Mouse (Mus musculus) heart, postnatal 0 days (tissue): ENCODE data around the gene Syce1. TPM values are rescaled to one million over a fixed set of nuclear protein-coding genes. Genes with fewer than 3 reads are reported as not detected.

Experiments used
- ATAC-seq: fragments of 200-750 bp; cut with Nextera tagmentation; 2 replicates; pipeline ENCODE4 v1.8.0; 2017; ENCODE audit warnings: low read depth, moderate number of reproducible peaks, moderate library complexity; ENCODE audit not compliant: insufficient read depth
- DNase-seq: peaks from one replicate; pipeline ENCODE4 v3.0.0-alpha.2; 2016; ENCODE audit warnings: low spot score
- H3K27ac ChIP-seq: fragments of 300-500 bp; sonication (generic); 2 replicates; pipeline ENCODE4 v1.5.1; 2014; ENCODE audit warnings: low read depth, mild to moderate bottlenecking
- H3K27me3 ChIP-seq: fragments of 300-500 bp; sonication (generic); 2 replicates; pipeline ENCODE4 v1.6.1; 2014; ENCODE audit warnings: low read length, mixed read lengths; ENCODE audit not compliant: control insufficient read depth, insufficient read depth
- H3K36me3 ChIP-seq: fragments of 300-500 bp; sonication (generic); replicated peaks from 2 replicates; pipeline ENCODE4 v1.6.1; 2014; ENCODE audit warnings: low read length, mixed read lengths; ENCODE audit not compliant: control insufficient read depth, insufficient read depth
- H3K4me1 ChIP-seq: fragments of 300-500 bp; sonication (generic); 2 replicates; pipeline ENCODE4 v1.6.1; 2014; ENCODE audit warnings: antibody characterized with exemption; ENCODE audit not compliant: control insufficient read depth, insufficient read depth
- H3K4me2 ChIP-seq: fragments of 300-500 bp; sonication (generic); 2 replicates; pipeline ENCODE4 v1.6.1; 2014; ENCODE audit warnings: low read depth, mild to moderate bottlenecking, low read length, moderate library complexity
- H3K4me3 ChIP-seq: fragments of 300-500 bp; sonication (generic); 2 replicates; pipeline ENCODE4 v1.5.1; 2014; ENCODE audit warnings: low read depth, low read length
- H3K9ac ChIP-seq: fragments of 300-500 bp; sonication (generic); replicated peaks from 2 replicates; pipeline ENCODE4 v1.6.1; 2014; ENCODE audit warnings: low read depth, low read length, mixed read lengths
- H3K9me3 ChIP-seq: fragments of 300-500 bp; sonication (generic); replicated peaks from 2 replicates; pipeline ENCODE4 v1.6.1; 2016; ENCODE audit warnings: low read length; ENCODE audit not compliant: control insufficient read depth
- CTCF ChIP-seq: IDR thresholded peaks from 2 replicates; pipeline ENCODE4 v1.5.1; 2016; ENCODE audit warnings: antibody characterized with exemption, control low read depth, low read depth
- EP300 ChIP-seq: IDR thresholded peaks from 2 replicates; pipeline ENCODE4 v1.6.1; 2016; ENCODE audit warnings: antibody characterized with exemption, low read depth
- WGBS: fragments of 180-500 bp; shearing (Covaris S2); extraction: QIAGEN DNeasy Blood & Tissue Kit; methylation state at CpG from one replicate; pipeline ENCODE4 v1.1.7; 2014; 5-methylcytosine and 5-hydroxymethylcytosine counted together
- polyA plus RNA-seq: library from polyadenylated mRNA; unstranded; fragments of >200 nt; fragmentation: Nextera tagmentation; extraction: Ambion mirVana; gene quantifications from 2 replicates; pipeline ENCODE4 v1.2.1, GENCODE M21; 2015
- total RNA-seq: library from RNA; depleted of rRNA; stranded (reverse); fragments of >200 nt; gene quantifications from 2 replicates; pipeline ENCODE4 v1.2.3, GENCODE M21; 2014; ENCODE audit warnings: low replicate concordance

The Syce1 gene
- total and polyA plus RNA-seq, 2 experiments from 2014 or later, result 0.18 TPM; not detected in 1

DNA sequence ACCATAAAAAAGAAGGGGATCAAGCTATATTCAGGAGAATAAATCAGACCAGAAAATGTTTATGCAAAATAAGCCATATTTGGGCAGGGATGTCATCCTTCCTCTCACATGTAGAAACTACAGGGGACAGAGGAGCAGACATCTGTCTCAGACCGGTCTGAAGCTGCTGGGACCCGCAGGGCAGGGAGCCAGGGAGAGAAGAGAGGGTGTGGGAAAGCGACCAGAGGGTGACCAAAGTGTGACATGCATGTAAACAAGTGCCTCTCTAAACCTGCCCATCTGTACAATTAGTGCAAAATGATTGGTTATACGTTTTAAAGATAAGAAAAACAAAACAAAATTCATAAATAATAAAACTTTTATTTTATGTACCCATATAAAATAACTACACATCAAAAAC lies 32.5 kb upstream of the Syce1 start:
- Histone ChIP-seq H3K4me3 (no peak overlapping the region), H3K27me3 (no peaks in the 10 kb centered on the region), H3K4me2 (no peak overlapping the region), H3K27ac (no peak overlapping the region), H3K36me3 (no peaks in the 10 kb centered on the region), H3K9me3 (no peaks in the 10 kb centered on the region), H3K4me1 (peaks cover 10% of the 10 kb centered on the region; the same call in 1 of the 2 replicates), H3K9ac (no peak overlapping the region)
- ATAC-seq (no peak), DNase-seq (no peak)
- 58% methylated on average over 4 of the region's 4 CpGs for whole genome bisulfite sequencing
- no peak for TF ChIP-seq CTCF
- no peak for TF ChIP-seq EP300

DNA sequence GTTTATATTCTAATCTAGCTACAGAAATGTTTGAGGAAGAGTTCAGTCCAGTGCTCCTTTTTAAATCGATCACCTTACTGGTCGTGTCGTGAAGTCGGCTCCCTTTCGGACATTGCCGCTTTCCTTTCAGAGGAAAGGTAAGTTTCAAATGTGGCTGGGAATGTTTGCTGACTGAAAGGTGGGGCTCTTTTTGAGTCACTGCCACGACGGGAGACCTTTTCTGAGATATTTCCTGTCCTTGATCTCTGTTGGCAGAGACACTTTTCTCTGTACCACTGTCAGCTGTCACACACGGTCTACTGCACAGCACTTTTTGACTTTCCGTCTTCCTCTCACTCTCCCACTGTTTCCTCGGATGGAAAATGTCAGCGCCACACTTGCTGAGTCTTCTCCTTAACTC lies 25.2 kb upstream of the Syce1 start:
- no peak for TF ChIP-seq EP300
- TF ChIP-seq CTCF, result no peak
- H3K27me3 ChIP-seq, result no peaks in the 10 kb centered on the region
- WGBS, result 77% methylated on average over 12 of the region's 12 CpGs

DNA sequence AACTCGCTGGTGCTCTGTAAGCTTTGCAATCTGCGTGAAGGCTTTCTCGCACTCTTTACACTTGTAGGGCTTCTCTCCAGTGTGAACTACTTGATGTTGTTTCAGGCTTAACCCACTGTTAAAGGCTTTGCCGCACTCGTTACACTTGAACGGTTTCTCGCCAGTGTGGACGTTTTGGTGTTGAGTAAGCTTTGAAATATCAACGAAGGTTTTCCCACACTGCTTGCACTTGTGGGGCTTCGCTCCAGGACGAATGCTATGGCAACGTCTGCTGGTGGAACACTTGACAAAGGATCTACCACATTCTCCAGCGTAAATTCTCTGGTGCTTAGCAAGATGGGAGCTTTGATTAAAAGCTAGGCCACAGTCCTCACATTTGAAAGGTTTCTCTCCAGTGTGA lies 24.1 kb upstream of the Syce1 start:
- Histone ChIP-seq H3K9ac (no peak overlapping the region), H3K9me3 (no peaks in the 10 kb centered on the region), H3K4me2 (no peak overlapping the region), H3K27me3 (no peaks in the 10 kb centered on the region), H3K4me1 (no peaks in the 10 kb centered on the region), H3K36me3 (peaks cover 13% of the 10 kb centered on the region; the same call in 1 of the 2 replicates), H3K27ac (no peak overlapping the region), H3K4me3 (no peak overlapping the region)
- TF ChIP-seq EP300 (no peak), CTCF (no peak)
- 81% methylated on average over 13 of the region's 13 CpGs for WGBS
- ATAC-seq (no peak), DNase-seq (no peak)

More for the DNA sequence above, 25.2 kb upstream of the Syce1 start:
- H3K36me3 ChIP-seq, result peaks cover 13% of the 10 kb centered on the region; the same call in 1 of the 2 replicates
- no peak overlapping the region for H3K9ac ChIP-seq
- H3K9me3 ChIP-seq, result no peaks in the 10 kb centered on the region
- H3K27ac ChIP-seq, result no peak overlapping the region
- DNase-seq, result no peak
- H3K4me1 ChIP-seq, result no peaks in the 10 kb centered on the region
- H3K4me3 ChIP-seq, result no peak overlapping the region
- no peak for ATAC-seq
- no peak overlapping the region for H3K4me2 ChIP-seq

DNA sequence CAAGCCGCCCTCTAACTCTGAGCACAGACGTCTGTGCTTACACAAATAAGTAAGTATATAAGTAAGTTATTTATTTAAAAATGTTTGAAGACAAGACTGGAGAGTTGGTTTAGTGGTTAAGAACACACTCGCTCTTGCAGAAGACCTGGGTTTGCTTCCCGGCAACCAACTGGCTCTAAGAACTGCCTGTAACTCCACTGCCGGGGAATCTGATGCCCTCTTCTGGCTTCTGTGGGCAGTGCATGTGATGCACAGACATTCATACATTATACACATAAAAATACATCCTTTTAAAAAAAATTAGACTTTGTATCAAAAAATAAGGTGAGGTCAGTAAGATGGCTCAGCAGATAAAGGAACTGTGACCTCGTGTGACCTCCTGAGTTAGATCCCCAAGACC lies 22.8 kb upstream of the Syce1 start:
- Histone ChIP-seq H3K27ac (no peak overlapping the region), H3K9ac (no peak overlapping the region), H3K4me1 (no peaks in the 10 kb centered on the region), H3K9me3 (no peaks in the 10 kb centered on the region), H3K27me3 (no peaks in the 10 kb centered on the region), H3K4me2 (no peak overlapping the region), H3K4me3 (no peak overlapping the region), H3K36me3 (peaks cover 13% of the 10 kb centered on the region; the same call in 1 of the 2 replicates)
- WGBS, result 89% methylated on average over 6 of the region's 6 CpGs
- no peak for ATAC-seq
- no peak for TF ChIP-seq EP300
- no peak for TF ChIP-seq CTCF
- DNase-seq, result no peak

DNA sequence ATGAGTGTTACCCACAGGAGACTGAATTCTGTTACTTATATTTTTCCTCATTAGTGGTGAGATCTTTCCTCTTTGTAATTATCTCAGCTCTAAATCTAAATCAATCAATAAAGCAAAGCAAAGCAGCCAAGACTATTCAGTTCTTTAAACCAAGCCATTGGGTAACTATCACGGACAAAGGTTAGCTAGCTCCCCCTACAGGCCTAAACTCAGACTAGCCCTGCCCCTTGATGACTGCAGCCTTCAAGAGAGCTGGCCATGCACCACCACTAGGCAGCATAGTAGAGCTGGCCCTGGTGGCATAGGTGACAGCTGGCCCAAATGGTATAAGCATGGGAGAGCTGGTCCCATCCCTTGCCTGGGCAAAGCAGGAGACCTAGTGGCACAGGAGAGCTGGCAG lies 18.1 kb upstream of the Syce1 start:
- no peak for DNase-seq
- Histone ChIP-seq H3K4me3 (no peak overlapping the region), H3K9ac (no peak overlapping the region), H3K27me3 (no peaks in the 10 kb centered on the region), H3K4me1 (no peaks in the 10 kb centered on the region), H3K4me2 (no peak overlapping the region), H3K27ac (no peak overlapping the region), H3K36me3 (no peaks in the 10 kb centered on the region), H3K9me3 (no peaks in the 10 kb centered on the region)
- TF ChIP-seq CTCF (peak; percentile 44), EP300 (no peak)
- ATAC-seq, result no peak
- WGBS, result 18% methylated on average over 1 of the region's 1 CpGs

DNA sequence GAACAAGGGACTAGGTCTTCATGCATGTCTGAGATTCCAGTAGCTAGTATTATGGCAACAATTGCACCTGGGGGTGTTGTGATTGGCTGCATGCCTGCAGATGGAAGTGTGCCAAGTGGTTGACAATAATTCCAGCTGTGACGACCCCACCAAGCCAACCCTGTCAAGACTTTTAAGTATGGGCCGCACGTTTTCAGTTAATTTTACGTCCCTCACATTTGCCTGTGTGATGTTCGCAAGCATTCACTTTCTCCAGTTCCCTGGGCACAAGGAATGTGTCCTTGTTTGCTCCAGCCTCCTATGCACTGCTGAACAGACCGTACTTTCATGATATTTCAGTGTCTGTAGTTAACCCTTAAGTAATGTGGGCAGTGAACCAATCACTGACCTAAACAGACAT lies 15.0 kb upstream of the Syce1 start:
- Histone ChIP-seq H3K36me3 (no peaks in the 10 kb centered on the region), H3K4me1 (no peaks in the 10 kb centered on the region), H3K27me3 (no peaks in the 10 kb centered on the region), H3K27ac (no peak overlapping the region), H3K9me3 (no peaks in the 10 kb centered on the region), H3K9ac (no peak overlapping the region), H3K4me3 (no peak overlapping the region), H3K4me2 (no peak overlapping the region)
- WGBS, result 68% methylated on average over 6 of the region's 6 CpGs
- TF ChIP-seq EP300 (no peak), CTCF (no peak)
- ATAC-seq, result no peak
- no peak for DNase-seq
